Mouse (Mus musculus): ENCODE measurements around the gene Olfr1090. TPM values are rescaled to one million over a fixed set of nuclear protein-coding genes. Genes with fewer than 3 reads are reported as not detected.

Olfr1090 gene
- not detected in 2 replicates for polyA plus RNA-seq (2012; rRNA removed)

- DNase-seq (ENCODE audit: low read depth, low spot score) = no peak
- 89% methylated on average over 1 of the region's 1 CpGs for WGBS
Observed at GRCm38 (mm10) chr2:86758893-86759292, at the start of gene Olfr1090. Olfr1090 (minus strand) TSS chr2:86758993.

GRCm38 (mm10) chr2:86782179-86782578 is 23.4 kb upstream of the Olfr1090 start, which contains the start of gene Olfr1093:
Olfr1093 (plus strand) TSS chr2:86782479.
- DNase-seq (ENCODE audit: low read depth, low spot score) = no peak
- WGBS = 59% methylated on average over 2 of the region's 2 CpGs

GRCm38 (mm10) chr2:86761050-86761449 is 2.3 kb upstream of the Olfr1090 start:
- WGBS = 96% methylated on average over 6 of the region's 6 CpGs
- DNase-seq (ENCODE audit: low read depth, low spot score) = no peak

GRCm38 (mm10) chr2:86733601-86734000 is 25.2 kb downstream of the Olfr1090 start, which contains the start of gene Olfr1089:
Olfr1089 (minus strand) TSS chr2:86733701.
- DNase-seq (ENCODE audit: low read depth, low spot score) = no peak

Other genes starting within 250 kb of the Olfr1090 start
- not detected in 2 replicates for gene Olfr1079, start 216.5 kb downstream of the Olfr1090 start, polyA plus RNA-seq (2012; rRNA removed)
- gene Olfr1080, start 200.8 kb downstream of the Olfr1090 start, polyA plus RNA-seq (2012; rRNA removed) = not detected in 2 replicates
- not detected in 2 replicates for gene Olfr1082, start 160.0 kb downstream of the Olfr1090 start, polyA plus RNA-seq (2012; rRNA removed)
- gene Olfr1084, start 119.3 kb downstream of the Olfr1090 start, polyA plus RNA-seq (2012; rRNA removed) = not detected in 2 replicates
- not detected in 2 replicates for gene Olfr1085, start 97.0 kb downstream of the Olfr1090 start, polyA plus RNA-seq (2012; rRNA removed)
- gene Olfr1086, start 78.9 kb downstream of the Olfr1090 start, polyA plus RNA-seq (2012; rRNA removed) = not detected in 2 replicates
- not detected in 2 replicates for gene Olfr1087, start 60.6 kb downstream of the Olfr1090 start, polyA plus RNA-seq (2012; rRNA removed)
- gene Olfr1089, start 25.3 kb downstream of the Olfr1090 start, polyA plus RNA-seq (2012; rRNA removed) = not detected in 2 replicates
- not detected in 2 replicates for gene Olfr1093, start 23.5 kb upstream of the Olfr1090 start, polyA plus RNA-seq (2012; rRNA removed)
- not detected in 2 replicates for gene Olfr141, start 51.0 kb upstream of the Olfr1090 start, polyA plus RNA-seq (2012; rRNA removed)
- not detected in 2 replicates for gene Olfr1094, start 65.7 kb upstream of the Olfr1090 start, polyA plus RNA-seq (2012; rRNA removed)
- gene Olfr1095, start 92.7 kb upstream of the Olfr1090 start, polyA plus RNA-seq (2012; rRNA removed) = not detected in 2 replicates
- not detected in 2 replicates for gene Gm13723, start 115.8 kb upstream of the Olfr1090 start, polyA plus RNA-seq (2012; rRNA removed)
- gene Olfr1097, start 133.2 kb upstream of the Olfr1090 start, polyA plus RNA-seq (2012; rRNA removed) = not detected in 2 replicates
- gene Olfr1098, start 165.6 kb upstream of the Olfr1090 start, polyA plus RNA-seq (2012; rRNA removed) = not detected in 2 replicates
- gene Olfr1099, start 201.7 kb upstream of the Olfr1090 start, polyA plus RNA-seq (2012; rRNA removed) = not detected in 2 replicates
- not detected in 2 replicates for gene Olfr1100, start 221.0 kb upstream of the Olfr1090 start, polyA plus RNA-seq (2012; rRNA removed)
- not detected in 2 replicates for gene Olfr1101, start 232.2 kb upstream of the Olfr1090 start, polyA plus RNA-seq (2012; rRNA removed)
- not detected in 2 replicates for gene Olfr1102, start 239.4 kb upstream of the Olfr1090 start, polyA plus RNA-seq (2012; rRNA removed)